Mouse (Mus musculus) liver, adult 2 months (tissue): Measurements from ENCODE around the gene Catsper4. TPM values are rescaled to one million over a fixed set of nuclear protein-coding genes. Genes with fewer than 3 reads are reported as not detected.
A peak's percentile ranks its signal among the peaks of the same experiment; 100 is the strongest.

Experiments
- DNase-seq: peaks from one replicate; pipeline ENCODE4 v3.0.0-alpha.2; 2011; ENCODE audit warnings: low read depth, low spot score; ENCODE audit errors: extremely low read depth
- H3K27ac ChIP-seq: fragments of 200-500 bp; replicated peaks from 2 replicates; pipeline ENCODE4 v1.5.1; 2012; ENCODE audit warnings: low read depth, mild to moderate bottlenecking, control low read depth, inconsistent platforms, low read length; ENCODE audit not compliant: insufficient read depth
- H3K27me3 ChIP-seq: fragments of 200-500 bp; 2 replicates; pipeline ENCODE4 v1.6.1; 2012; ENCODE audit warnings: mild to moderate bottlenecking, moderate library complexity, low read length, inconsistent platforms; ENCODE audit not compliant: control insufficient read depth, insufficient read depth
- H3K36me3 ChIP-seq: fragments of 200-500 bp; 2 replicates; pipeline ENCODE4 v1.6.1; 2012; ENCODE audit warnings: low read length, inconsistent platforms; ENCODE audit not compliant: control insufficient read depth, insufficient read depth
- H3K4me1 ChIP-seq: fragments of 200-500 bp; 2 replicates; pipeline ENCODE4 v1.6.1; 2011; ENCODE audit warnings: low read length; ENCODE audit not compliant: control insufficient read depth, insufficient read depth
- H3K4me3 ChIP-seq: fragments of 200-500 bp; 2 replicates; pipeline ENCODE4 v1.5.1; 2011; ENCODE audit warnings: low read depth, mild to moderate bottlenecking, control low read depth, low read length, moderate library complexity; ENCODE audit not compliant: insufficient read depth
- H3K79me2 ChIP-seq: fragments of 200-500 bp; 2 replicates; pipeline ENCODE4 v1.6.1; 2012; ENCODE audit warnings: inconsistent platforms, mild to moderate bottlenecking, low read length, moderate library complexity; ENCODE audit not compliant: control insufficient read depth, insufficient read depth
- H3K9ac ChIP-seq: fragments of 200-500 bp; 2 replicates; pipeline ENCODE4 v1.6.1; 2012; ENCODE audit warnings: low read depth, mild to moderate bottlenecking, control low read depth, inconsistent platforms, low read length
- CTCF ChIP-seq: fragments of 200-500 bp; IDR thresholded peaks from 2 replicates; pipeline ENCODE4 v1.5.1; 2011; ENCODE audit warnings: low read depth, low read length, control low read depth
- POLR2A ChIP-seq: fragments of 200-500 bp; IDR thresholded peaks from 2 replicates; pipeline ENCODE4 v1.6.1; 2011; ENCODE audit warnings: low read length, control low read depth; ENCODE audit not compliant: insufficient read depth; ENCODE audit errors: extremely low read depth
- WGBS: fragments of 180-500 bp; shearing (Covaris S2); methylation state at CpG from one replicate; pipeline ENCODE4 v1.1.7; 2018; 5-methylcytosine and 5-hydroxymethylcytosine counted together
- polyA plus RNA-seq: library from polyadenylated mRNA; depleted of rRNA; stranded (reverse); fragments of >200 nt; gene quantifications from 2 replicates; pipeline ENCODE4 v1.2.3, GENCODE M21; 2012
- total RNA-seq: library from RNA; depleted of rRNA; stranded (reverse); fragments of >200 nt; gene quantifications from 2 replicates; pipeline ENCODE4 v1.2.3, GENCODE M21; 2014

Gene Catsper4
- total and polyA plus RNA-seq, 2 experiments, result not detected

DNA sequence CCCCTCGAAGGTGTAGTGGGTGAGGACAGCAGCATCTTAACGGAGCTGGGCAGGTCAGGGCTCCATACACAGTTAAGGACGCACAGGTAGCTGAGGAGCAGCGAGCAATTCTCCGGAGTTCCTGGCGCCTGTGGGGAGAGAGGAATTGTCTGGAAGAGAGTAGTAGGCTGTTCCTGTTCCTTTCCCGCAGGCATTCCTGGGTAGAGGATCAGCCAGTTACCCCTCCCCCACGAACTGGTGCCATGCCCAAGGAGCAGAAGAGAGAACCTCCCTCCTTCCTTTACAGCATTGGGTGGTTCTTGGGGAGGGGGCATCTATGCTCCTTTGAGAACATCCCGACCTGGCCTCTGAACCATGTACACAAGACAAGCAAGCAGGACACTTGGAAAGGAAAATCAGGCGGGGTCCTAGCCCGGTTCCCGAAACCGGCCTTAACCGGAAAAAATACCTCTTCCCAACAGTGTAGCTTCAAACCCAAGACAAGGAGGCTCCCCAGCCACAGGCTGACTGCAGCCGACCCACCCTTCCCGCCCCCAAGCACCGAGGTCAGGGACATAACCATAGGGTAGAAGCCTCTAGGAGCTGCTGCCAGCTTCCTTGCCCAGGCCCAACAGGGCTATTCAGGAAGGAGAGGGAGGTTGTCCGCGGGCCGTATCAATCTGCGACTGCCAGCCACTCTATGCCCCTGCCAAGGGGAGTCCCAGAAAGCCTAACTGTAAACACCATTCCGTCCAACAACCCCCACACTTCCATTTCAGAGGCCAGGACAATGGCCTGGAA, 25.1 kb upstream of the Catsper4 start:
- Histone ChIP-seq H3K9ac (no peak overlapping the region), H3K27ac (no peak overlapping the region), H3K4me3 (no peak overlapping the region), H3K79me2 (no peaks in the 10 kb centered on the region), H3K36me3 (no peaks in the 10 kb centered on the region), H3K4me1 (no peaks in the 10 kb centered on the region), H3K27me3 (peaks cover 26% of the 10 kb centered on the region)
- DNase-seq, result no peak
- TF ChIP-seq POLR2A (no peak), CTCF (no peak)
- 20% methylated on average over 22 of the region's 22 CpGs for WGBS

DNA sequence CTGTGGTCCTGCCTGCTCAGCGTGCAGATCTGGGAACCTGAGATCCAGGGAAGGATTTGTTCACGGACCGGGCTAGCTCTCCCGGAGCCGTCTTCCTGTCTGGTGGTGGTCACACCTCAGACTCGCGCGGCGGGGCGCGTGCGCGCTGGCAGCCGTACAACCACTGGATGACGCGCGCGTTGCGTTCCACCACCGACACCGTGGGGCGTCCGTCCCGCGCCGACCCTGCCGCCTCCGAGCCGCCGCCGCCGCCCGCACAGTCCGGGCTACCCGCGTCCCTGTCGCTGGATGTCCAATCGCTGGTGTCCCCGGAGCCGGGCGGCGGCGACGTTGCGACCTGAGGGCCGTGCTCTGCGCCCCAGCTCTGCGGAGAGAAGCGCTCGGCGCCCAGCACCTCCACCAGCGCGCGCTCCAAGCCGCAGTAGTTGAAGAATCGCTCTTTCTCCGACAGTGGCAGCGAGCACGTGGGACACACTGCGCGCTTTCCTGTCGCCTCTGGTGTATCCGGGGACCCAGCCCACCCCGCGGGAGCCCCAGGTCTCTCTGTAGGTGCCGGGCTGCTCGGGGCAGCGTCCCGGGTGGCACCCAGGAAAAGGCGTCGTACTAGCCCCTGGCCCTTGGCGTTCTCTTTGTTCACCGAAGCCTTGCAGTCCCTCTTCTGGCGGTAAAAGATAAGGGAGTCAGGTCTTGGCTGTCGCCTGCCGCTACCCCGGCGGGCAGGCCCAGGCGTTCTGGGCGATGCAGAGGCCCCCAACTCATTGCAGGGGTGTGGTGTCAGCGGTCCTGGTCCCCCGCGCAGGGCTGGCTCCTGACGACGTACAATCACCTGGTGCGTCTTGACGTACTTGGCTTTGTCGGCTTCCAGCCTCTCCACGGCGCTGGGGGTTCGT, 24.3 kb upstream of the Catsper4 start:
- H3K4me3 ChIP-seq, result peak overlapping the region; percentile 17; the same call in 1 of the 2 replicates
- TF ChIP-seq POLR2A, result no peak
- TF ChIP-seq CTCF, result no peak
- WGBS, result 2% methylated on average over 91 of the region's 91 CpGs
- no peaks in the 10 kb centered on the region for H3K36me3 ChIP-seq
- no peaks in the 10 kb centered on the region for H3K79me2 ChIP-seq
- H3K4me1 ChIP-seq, result no peaks in the 10 kb centered on the region
- peak overlapping the region; percentile 11; the same call in 1 of the 2 replicates for H3K9ac ChIP-seq
- DNase-seq, result no peak
- H3K27ac ChIP-seq, result no peak overlapping the region
- H3K27me3 ChIP-seq, result peaks cover 26% of the 10 kb centered on the region

DNA sequence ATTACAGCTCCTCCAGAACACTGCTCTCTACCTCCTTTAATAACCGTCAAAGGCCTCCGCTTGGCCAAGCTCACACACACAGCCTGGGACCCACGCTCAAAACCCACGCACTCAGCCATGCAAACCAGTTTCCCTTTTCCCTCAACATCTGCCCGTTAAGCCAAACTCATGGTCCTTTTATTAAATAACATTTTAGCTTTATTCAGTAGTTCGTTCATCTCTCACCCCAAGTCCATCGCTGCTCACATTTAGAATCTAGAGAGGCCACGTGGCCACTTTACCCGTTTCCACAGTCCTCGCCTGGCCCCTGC, 23.7 kb upstream of the Catsper4 start:
- H3K4me1 ChIP-seq, result no peaks in the 10 kb centered on the region
- H3K27me3 ChIP-seq, result peaks cover 26% of the 10 kb centered on the region
- H3K9ac ChIP-seq, result no peak overlapping the region; the same call in 1 of the 2 replicates
- no peaks in the 10 kb centered on the region for H3K36me3 ChIP-seq
- TF ChIP-seq POLR2A, result no peak
- no peak for TF ChIP-seq CTCF
- WGBS, result 17% methylated on average over 10 of the region's 10 CpGs
- no peak overlapping the region for H3K27ac ChIP-seq
- peak overlapping the region; percentile 17; the same call in 1 of the 2 replicates for H3K4me3 ChIP-seq
- H3K79me2 ChIP-seq, result no peaks in the 10 kb centered on the region
- no peak for DNase-seq

DNA sequence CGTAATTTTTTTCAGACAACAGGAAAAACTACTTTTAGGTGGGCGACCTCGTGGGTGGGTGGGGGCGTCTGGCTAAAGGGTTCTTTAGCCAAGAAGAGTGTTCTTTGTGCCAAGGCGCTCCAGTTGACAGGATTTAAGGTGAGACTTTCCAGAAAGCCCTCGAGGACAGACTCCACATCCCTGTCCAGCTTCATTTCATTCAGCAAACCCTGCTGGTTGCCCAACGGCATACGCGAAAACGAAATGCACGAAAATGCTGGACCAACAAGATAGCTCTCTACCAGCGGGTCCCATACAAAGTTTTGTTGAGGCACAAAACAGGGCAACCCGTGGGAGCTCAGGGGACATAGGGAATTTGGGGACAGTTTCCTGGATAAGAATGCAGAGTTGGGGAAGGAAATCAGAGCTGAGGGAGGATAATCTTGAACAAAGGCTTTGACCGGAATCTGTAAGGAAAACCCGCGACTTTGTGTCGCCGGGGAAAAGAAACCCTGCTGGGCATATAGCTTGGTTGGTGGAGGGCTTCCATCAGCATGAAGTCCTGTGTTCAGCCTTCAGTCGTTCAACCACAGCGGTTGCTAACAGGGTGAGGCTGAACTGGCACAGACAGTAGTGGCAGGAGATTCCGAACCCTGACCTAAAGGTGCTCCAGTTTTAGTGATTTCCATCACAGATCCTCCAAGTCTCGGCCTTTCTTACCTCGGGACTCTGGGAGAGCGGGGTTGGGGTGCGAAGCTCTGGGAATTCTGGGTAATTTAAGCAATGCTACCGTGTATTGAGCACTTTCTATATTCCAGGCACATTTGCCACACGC, 23.1 kb upstream of the Catsper4 start:
- Histone ChIP-seq H3K4me1 (no peaks in the 10 kb centered on the region), H3K27me3 (peaks cover 26% of the 10 kb centered on the region), H3K9ac (no peak overlapping the region), H3K4me3 (no peak overlapping the region), H3K79me2 (no peaks in the 10 kb centered on the region), H3K27ac (no peak overlapping the region), H3K36me3 (no peaks in the 10 kb centered on the region)
- WGBS, result 20% methylated on average over 27 of the region's 27 CpGs
- no peak for DNase-seq
- TF ChIP-seq CTCF, result no peak
- TF ChIP-seq POLR2A, result no peak

DNA sequence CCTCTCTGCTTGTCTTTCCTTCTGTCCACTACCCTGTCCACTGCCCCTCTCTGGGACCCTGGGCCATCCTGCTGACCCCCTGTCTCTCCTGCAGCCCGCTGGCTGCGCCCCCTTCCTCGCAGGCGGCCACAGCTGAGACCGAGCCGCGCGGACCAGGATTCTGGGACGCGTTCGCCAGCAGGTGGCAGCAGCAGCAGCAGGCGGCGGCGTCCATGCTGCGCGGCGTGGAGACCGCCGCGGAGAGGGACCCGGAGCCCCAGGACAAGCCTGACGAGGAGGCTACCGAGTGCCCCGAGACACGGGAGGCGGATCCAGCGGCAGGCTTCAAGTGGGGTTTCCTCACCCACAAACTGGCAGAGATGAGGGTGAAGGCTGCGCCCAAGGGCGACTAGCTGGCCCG, 22.5 kb upstream of the Catsper4 start:
- Histone ChIP-seq H3K27ac (no peak overlapping the region), H3K4me1 (no peaks in the 10 kb centered on the region), H3K4me3 (peak overlapping the region; percentile 4; the same call in 1 of the 2 replicates), H3K9ac (peak overlapping the region; percentile 20; the same call in 1 of the 2 replicates), H3K79me2 (no peaks in the 10 kb centered on the region), H3K36me3 (no peaks in the 10 kb centered on the region), H3K27me3 (peaks cover 26% of the 10 kb centered on the region)
- no peak for DNase-seq
- peak; percentile 82 for TF ChIP-seq CTCF
- no peak for TF ChIP-seq POLR2A
- 1% methylated on average over 30 of the region's 30 CpGs for whole genome bisulfite sequencing
